Mouse (Mus musculus): Measurements from ENCODE around the gene Slc18a2. TPM values are rescaled to one million over a fixed set of nuclear protein-coding genes. Genes with fewer than 3 reads are reported as not detected.

The Slc18a2 gene
- total RNA-seq (2012; rRNA removed) (0.04 TPM in 2 replicates), total RNA-seq (2014; rRNA removed) (not detected in 2 replicates), polyA plus RNA-seq (2012; ENCODE audit: insufficient read length, low read depth) (0.50 and 0.86 TPM in 2 replicates)

DNA sequence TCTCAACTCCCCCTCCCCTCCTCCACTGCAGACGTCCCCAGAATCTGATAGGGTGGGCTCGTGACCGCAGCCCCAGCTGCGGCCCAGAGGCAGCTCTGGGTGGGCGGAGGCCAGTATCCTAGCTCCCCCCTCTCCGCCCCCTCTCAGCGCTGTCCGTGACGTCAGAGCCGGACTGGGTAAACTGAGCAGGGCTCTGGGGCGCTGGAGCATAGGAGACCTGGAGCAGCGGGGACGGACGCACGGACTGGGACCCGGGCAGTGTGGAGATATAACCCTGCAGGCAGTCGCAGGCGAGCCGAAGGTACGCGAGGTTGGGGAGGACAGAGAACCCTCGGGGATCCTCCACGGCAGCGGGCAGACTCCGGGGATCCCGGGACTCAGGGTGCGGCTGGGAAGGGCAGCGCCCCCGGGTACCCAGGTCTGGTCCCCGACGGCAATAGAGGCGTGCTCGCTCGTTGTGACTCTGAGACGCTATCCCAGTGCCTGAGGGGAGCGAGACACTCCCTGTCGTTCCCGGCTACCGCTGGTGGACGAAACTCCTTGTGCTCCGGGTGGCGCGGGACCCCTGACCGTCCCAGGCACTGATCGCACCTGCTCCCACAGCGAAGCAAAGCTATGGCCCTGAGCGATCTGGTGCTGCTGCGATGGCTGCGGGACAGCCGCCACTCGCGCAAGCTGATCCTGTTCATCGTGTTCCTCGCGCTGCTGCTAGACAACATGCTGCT lies at the start of gene Slc18a2:
Gene Slc18a2, plus strand, starts transcription at position 179 of the 725 bp plus-strand sequence.
- Histone ChIP-seq H3K79me2 (replicated peaks; ENCODE audit: control insufficient read depth, extremely low read depth, insufficient read depth, poor library complexity, severe bottlenecking) (no peaks in the 10 kb centered on the region), H3K4me2 (ENCODE audit: insufficient read depth, low read depth, poor library complexity, severe bottlenecking) (no peak within 1 kb of the TSS), H3K36me3 (replicated peaks in 1 of 2; ENCODE audit: control insufficient read depth in 1 of 2, insufficient read depth in 1 of 2, low read length in 1 of 2) (no peaks in the 10 kb centered on the region), H3K27me3 (replicated peaks) (no peaks in the 10 kb centered on the region), H3K4me1 (ENCODE audit: control insufficient read depth in 1 of 2, insufficient read depth in 2 of 2) (no peaks in the 10 kb centered on the region), H3K9me3 (replicated peaks; ENCODE audit: low read length) (peaks cover 12% of the 10 kb centered on the region), H3K9ac (ENCODE audit: insufficient read depth, low read depth) (no peak within 1 kb of the TSS), H3K4me3 (replicated peaks in 1 of 3; ENCODE audit: low read depth in 2 of 3, low read length in 2 of 3, poor library complexity in 1 of 3) (no peak within 1 kb of the TSS), H3K27ac (ENCODE audit: insufficient read depth, low read depth) (no peak within 1 kb of the TSS)
- dilution Hi-C loops (cut with MboI; ENCODE audit: extremely low pct_ligation_motif_present, extremely low pct_unique_long_range_greater_than_20kb, low sequenced_read_pairs) = no loop called here
- no peak for DNase-seq (ENCODE audit: extremely low read depth)
- no peak for TF ChIP-seq KAT2A (IDR thresholded peaks at IDR 0.05; ENCODE audit: insufficient replicate concordance, low read length)
- no peak for TF ChIP-seq MAFK (IDR thresholded peaks at IDR 0.05; ENCODE audit: insufficient replicate concordance, low read length)
- TF ChIP-seq MXI1 (IDR thresholded peaks at IDR 0.05; ENCODE audit: low read depth, low read length) = no peak
- TF ChIP-seq EP300 (IDR thresholded peaks at IDR 0.05; ENCODE audit: low read length) = no peak
- in situ Hi-C loops (cut with MboI; ENCODE audit: low pct_ligation_motif_present, low pct_unique_long_range_greater_than_20kb, low sequenced_read_pairs) = no loop called here

DNA sequence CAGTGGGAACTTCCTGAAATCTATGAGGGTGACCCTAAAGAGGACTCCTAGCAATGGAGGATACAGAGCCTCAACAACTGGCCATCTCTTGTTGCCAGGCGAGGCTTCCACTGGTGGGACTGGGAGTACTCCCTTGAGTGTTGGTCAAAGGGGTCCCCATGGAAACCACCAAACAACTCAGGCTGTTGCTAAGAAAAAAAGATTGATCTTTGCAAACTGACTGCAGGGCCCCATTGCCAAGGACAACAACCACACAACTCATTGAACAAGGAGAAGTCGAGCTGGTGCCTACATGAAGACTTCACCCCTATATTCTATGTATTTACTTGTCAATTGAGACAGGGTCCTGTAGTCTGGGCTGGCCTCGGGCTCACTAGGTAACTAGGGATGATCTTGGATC lies 43.8 kb upstream of the Slc18a2 start:
- in situ Hi-C loops (cut with MboI; ENCODE audit: low pct_ligation_motif_present, low pct_unique_long_range_greater_than_20kb, low sequenced_read_pairs) (no loop called here), dilution Hi-C loops (cut with MboI; ENCODE audit: extremely low pct_ligation_motif_present, extremely low pct_unique_long_range_greater_than_20kb, low sequenced_read_pairs) (no loop called here)
- H3K9ac ChIP-seq (ENCODE audit: insufficient read depth, low read depth) = no peak overlapping the region
- no peak overlapping the region for H3K4me2 ChIP-seq (ENCODE audit: insufficient read depth, low read depth, poor library complexity, severe bottlenecking)
- no peaks in the 10 kb centered on the region for H3K79me2 ChIP-seq (replicated peaks; ENCODE audit: control insufficient read depth, extremely low read depth, insufficient read depth, poor library complexity, severe bottlenecking)
- no peaks in the 10 kb centered on the region for H3K27me3 ChIP-seq (replicated peaks)
- DNase-seq (ENCODE audit: extremely low read depth) = no peak
- H3K4me1 ChIP-seq (ENCODE audit: control insufficient read depth in 1 of 2, insufficient read depth in 2 of 2) = peaks cover 0 to 5% of the 10 kb centered on the region in 2 experiments; a peak in 1 of 4 replicates
- no peaks in the 10 kb centered on the region for H3K9me3 ChIP-seq (replicated peaks; ENCODE audit: low read length)
- no peak overlapping the region for H3K4me3 ChIP-seq (replicated peaks in 1 of 3; ENCODE audit: low read depth in 2 of 3, low read length in 2 of 3, poor library complexity in 1 of 3)
- TF ChIP-seq MAX (IDR thresholded peaks at IDR 0.05; ENCODE audit: low read length) (no peak), CHD2 (IDR thresholded peaks at IDR 0.05; ENCODE audit: low read length) (no peak), ZKSCAN1 (IDR thresholded peaks at IDR 0.05; ENCODE audit: borderline replicate concordance, low read depth, low read length) (no peak), TCF12 (IDR thresholded peaks at IDR 0.05; ENCODE audit: low read depth, low read length) (no peak), IRF4 (IDR thresholded peaks at IDR 0.05; ENCODE audit: low read depth, low read length) (no peak), ZMIZ1 (IDR thresholded peaks at IDR 0.05; ENCODE audit: low read depth, low read length) (no peak), POLR2A (IDR thresholded peaks at IDR 0.05; ENCODE audit: low read depth, low read length) (no peak), MYC (IDR thresholded peaks at IDR 0.05; ENCODE audit: low read depth, low read length) (no peak), ZNF384 (IDR thresholded peaks at IDR 0.05; ENCODE audit: low read depth, low read length) (no peak), TBP (conservative IDR thresholded peaks at IDR 0.05; ENCODE audit: low read depth, low read length) (no peak), RCOR1 (conservative IDR thresholded peaks at IDR 0.05; ENCODE audit: low read depth, low read length) (no peak), POLR2AphosphoS2 (IDR thresholded peaks at IDR 0.05; ENCODE audit: low read depth, low read length) (no peak), USF1 (IDR thresholded peaks at IDR 0.05; ENCODE audit: low read depth, low read length) (no peak), MAZ (IDR thresholded peaks at IDR 0.05; ENCODE audit: low read depth, low read length) (no peak), ELF1 (IDR thresholded peaks at IDR 0.05; ENCODE audit: low read depth, low read length) (no peak), CTCF (conservative IDR thresholded peaks at IDR 0.05 in 1 of 2, IDR thresholded peaks at IDR 0.05 in 1 of 2; ENCODE audit: low read depth in 2 of 2, low read length in 2 of 2) (no peak), ZC3H11A (IDR thresholded peaks at IDR 0.05; ENCODE audit: low read depth, low read length) (no peak)
- no peaks in the 10 kb centered on the region for H3K36me3 ChIP-seq (replicated peaks in 1 of 2; ENCODE audit: control insufficient read depth in 1 of 2, insufficient read depth in 1 of 2, low read length in 1 of 2)
- no peak overlapping the region for H3K27ac ChIP-seq (ENCODE audit: insufficient read depth, low read depth)

Data from CH12.LX (cell line).